Mouse (Mus musculus) limb, embryonic 12.5 days (tissue): ENCODE results near the gene Magi2. TPM values are rescaled to one million over a fixed set of nuclear protein-coding genes. Genes with fewer than 3 reads are reported as not detected.

ENCODE experiments used
- ATAC-seq: fragments of 200-750 bp; cut with Nextera tagmentation; 2 replicates; pipeline ENCODE4 v1.8.0; 2017; ENCODE audit warnings: low read depth, moderate TSS enrichment; ENCODE audit not compliant: insufficient number of reproducible peaks, insufficient read depth, low FRiP score, low TSS enrichment
- H3K27ac ChIP-seq: fragments of 300-500 bp; sonication (generic); 2 replicates; pipeline ENCODE4 v1.5.1; 2016; ENCODE audit warnings: mild to moderate bottlenecking, moderate library complexity
- H3K27me3 ChIP-seq: fragments of 300-500 bp; sonication (generic); 2 replicates; pipeline ENCODE4 v1.6.1; 2016; ENCODE audit warnings: mild to moderate bottlenecking, moderate library complexity
- H3K36me3 ChIP-seq: fragments of 300-500 bp; sonication (generic); 2 replicates; pipeline ENCODE4 v1.6.1; 2016; ENCODE audit warnings: mild to moderate bottlenecking, moderate library complexity
- H3K4me1 ChIP-seq: fragments of 300-500 bp; sonication (generic); replicated peaks from 2 replicates; pipeline ENCODE4 v1.6.1; 2016
- H3K4me2 ChIP-seq: fragments of 300-500 bp; sonication (generic); 2 replicates; pipeline ENCODE4 v1.6.1; 2016; ENCODE audit warnings: mild to moderate bottlenecking, moderate library complexity
- H3K4me3 ChIP-seq: fragments of 300-500 bp; sonication (generic); replicated peaks from 2 replicates; pipeline ENCODE4 v1.5.1; 2016; ENCODE audit warnings: mild to moderate bottlenecking
- H3K9ac ChIP-seq: fragments of 300-500 bp; sonication (generic); replicated peaks from 2 replicates; pipeline ENCODE4 v1.6.1; 2016; ENCODE audit warnings: mild to moderate bottlenecking, moderate library complexity
- H3K9me3 ChIP-seq: fragments of 300-500 bp; sonication (generic); 2 replicates; pipeline ENCODE4 v1.6.1; 2016; ENCODE audit warnings: mild to moderate bottlenecking, moderate library complexity
- WGBS: fragments of 180-500 bp; shearing (Covaris S2); methylation state at CpG from one replicate; pipeline ENCODE4 v1.1.7; 2016; 5-methylcytosine and 5-hydroxymethylcytosine counted together
- polyA plus RNA-seq: library from polyadenylated mRNA; unstranded; fragments of >200 nt; fragmentation: Nextera tagmentation; extraction: Ambion mirVana; gene quantifications from 2 replicates; pipeline ENCODE4 v1.2.1, GENCODE M21; 2016

Magi2 gene
- polyA plus RNA-seq, 1 experiment from 2014 or later: 7.0 TPM

DNA sequence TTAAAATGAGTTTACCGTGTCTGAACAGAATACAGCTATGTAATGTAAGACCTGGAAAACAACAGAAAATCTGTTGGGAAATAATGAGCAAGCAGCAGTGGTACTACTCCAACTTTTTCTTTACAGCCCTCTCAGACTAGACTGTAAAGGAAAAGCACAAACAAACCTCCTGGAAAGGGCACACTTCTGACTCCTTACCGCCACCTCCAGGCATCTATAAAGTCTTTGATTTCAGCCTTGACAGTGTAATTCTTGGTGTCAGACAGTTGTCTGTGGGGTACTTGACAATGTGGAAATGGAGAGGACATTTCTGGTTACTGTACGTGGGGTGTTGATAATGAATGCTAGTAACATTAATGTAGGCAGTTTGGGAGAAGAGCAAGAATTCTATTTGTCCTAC, 791.2 kb downstream of the Magi2 start:
- Histone ChIP-seq H3K27ac (no peak overlapping the region), H3K4me1 (no peaks in the 10 kb centered on the region), H3K4me2 (no peak overlapping the region), H3K27me3 (no peaks in the 10 kb centered on the region), H3K36me3 (no peaks in the 10 kb centered on the region), H3K9me3 (no peaks in the 10 kb centered on the region), H3K4me3 (no peak overlapping the region), H3K9ac (no peak overlapping the region)
- WGBS: 69% methylated on average over 3 of the region's 3 CpGs
- no peak for ATAC-seq

DNA sequence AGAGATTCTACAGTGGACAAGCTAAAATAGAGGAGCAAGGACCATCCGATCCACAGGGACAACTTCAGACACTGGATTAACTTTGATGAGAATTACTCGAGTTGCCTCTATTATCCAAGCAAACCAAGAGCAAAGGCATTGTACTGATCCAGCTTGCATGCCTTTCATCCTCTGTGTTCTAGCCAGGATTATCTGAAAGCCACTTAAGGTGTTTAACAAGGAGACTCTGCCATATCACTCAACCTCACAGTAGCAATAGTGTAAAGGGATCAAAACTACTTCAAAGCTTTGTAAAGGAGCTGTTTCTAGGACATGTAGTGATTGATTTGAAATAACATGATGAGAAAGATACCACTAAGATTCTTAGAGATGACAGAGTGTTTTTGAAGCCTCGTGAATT, 819.8 kb downstream of the Magi2 start:
- Histone ChIP-seq H3K9ac (no peak overlapping the region), H3K27ac (no peak overlapping the region), H3K4me1 (no peaks in the 10 kb centered on the region), H3K9me3 (no peaks in the 10 kb centered on the region), H3K4me2 (no peak overlapping the region), H3K4me3 (no peak overlapping the region), H3K27me3 (no peaks in the 10 kb centered on the region), H3K36me3 (no peaks in the 10 kb centered on the region)
- no peak for ATAC-seq
- 76% methylated on average over 3 of the region's 3 CpGs for WGBS

DNA sequence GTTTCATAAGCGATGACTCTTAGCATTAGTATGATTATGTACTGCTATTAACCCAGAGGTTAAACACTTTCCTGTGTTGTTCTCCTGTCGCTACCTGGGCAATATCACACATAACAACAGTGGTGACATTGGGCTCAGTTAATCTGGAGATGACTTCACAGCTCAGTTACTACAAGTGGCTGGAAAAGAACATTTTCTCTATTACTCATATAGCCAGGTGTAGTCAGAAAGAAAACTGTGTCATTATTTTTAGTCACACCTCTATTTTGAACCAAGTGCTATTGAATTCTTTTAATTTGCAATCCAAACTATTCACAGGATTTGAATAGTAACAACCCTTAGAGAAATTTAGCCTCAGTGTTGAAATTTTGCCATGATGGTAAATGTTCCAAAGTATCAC, 821.5 kb downstream of the Magi2 start:
- no peaks in the 10 kb centered on the region for H3K36me3 ChIP-seq
- H3K9me3 ChIP-seq: no peaks in the 10 kb centered on the region
- H3K4me3 ChIP-seq: no peak overlapping the region
- H3K27me3 ChIP-seq: no peaks in the 10 kb centered on the region
- no peak for ATAC-seq
- no peak overlapping the region for H3K4me2 ChIP-seq
- H3K9ac ChIP-seq: no peak overlapping the region
- WGBS: 94% methylated on average over 2 of the region's 2 CpGs
- H3K27ac ChIP-seq: no peak overlapping the region
- H3K4me1 ChIP-seq: no peaks in the 10 kb centered on the region

DNA sequence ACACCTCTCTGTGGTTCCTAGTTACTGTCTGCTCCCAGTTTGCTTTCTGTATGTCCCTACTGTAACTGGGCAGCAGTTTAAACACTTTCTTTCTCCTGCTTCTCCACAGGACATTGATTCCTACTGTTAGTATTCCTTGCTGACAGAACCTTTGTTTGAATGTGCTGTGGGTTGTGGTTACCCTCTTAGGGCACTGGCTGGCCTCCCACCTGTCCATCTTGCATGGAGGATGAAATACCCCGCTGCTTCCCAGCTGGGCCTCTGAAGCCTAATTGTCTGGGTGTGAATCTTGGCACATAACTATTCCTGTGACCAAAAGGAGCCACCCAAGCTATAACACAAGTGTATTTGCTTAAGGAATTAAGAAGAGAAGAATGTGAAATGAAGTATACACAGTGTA, 823.4 kb downstream of the Magi2 start:
- no peak overlapping the region for H3K4me3 ChIP-seq
- 35% methylated on average over 1 of the region's 1 CpGs for WGBS
- no peak for ATAC-seq
- no peaks in the 10 kb centered on the region for H3K36me3 ChIP-seq
- H3K9me3 ChIP-seq: no peaks in the 10 kb centered on the region
- H3K27me3 ChIP-seq: no peaks in the 10 kb centered on the region
- H3K27ac ChIP-seq: no peak overlapping the region
- no peaks in the 10 kb centered on the region for H3K4me1 ChIP-seq
- H3K4me2 ChIP-seq: no peak overlapping the region
- no peak overlapping the region for H3K9ac ChIP-seq

DNA sequence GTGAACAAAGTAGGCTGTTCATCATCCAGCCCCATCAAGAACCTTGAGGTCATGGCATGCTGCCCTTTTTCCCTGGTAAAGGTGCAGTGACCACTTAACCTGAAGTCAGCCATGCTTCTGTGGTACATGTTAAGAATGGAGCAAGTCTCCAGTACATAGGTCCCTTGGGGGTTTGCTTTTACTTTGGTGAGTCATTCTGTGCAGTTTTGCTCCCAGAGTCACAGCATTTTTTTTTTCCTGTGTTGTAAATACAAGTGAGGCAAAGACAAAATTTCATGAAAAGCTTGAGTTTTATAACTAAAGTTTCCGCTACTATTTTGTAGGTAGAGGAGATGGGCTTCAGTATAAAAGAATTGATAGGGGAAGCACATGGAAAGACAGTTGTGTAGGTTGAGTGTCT, 828.2 kb downstream of the Magi2 start:
- 100% methylated on average over 1 of the region's 1 CpGs for WGBS
- Histone ChIP-seq H3K4me3 (no peak overlapping the region), H3K4me2 (no peak overlapping the region), H3K27me3 (no peaks in the 10 kb centered on the region), H3K9ac (no peak overlapping the region), H3K9me3 (no peaks in the 10 kb centered on the region), H3K4me1 (no peaks in the 10 kb centered on the region), H3K36me3 (no peaks in the 10 kb centered on the region), H3K27ac (no peak overlapping the region)
- no peak for ATAC-seq

DNA sequence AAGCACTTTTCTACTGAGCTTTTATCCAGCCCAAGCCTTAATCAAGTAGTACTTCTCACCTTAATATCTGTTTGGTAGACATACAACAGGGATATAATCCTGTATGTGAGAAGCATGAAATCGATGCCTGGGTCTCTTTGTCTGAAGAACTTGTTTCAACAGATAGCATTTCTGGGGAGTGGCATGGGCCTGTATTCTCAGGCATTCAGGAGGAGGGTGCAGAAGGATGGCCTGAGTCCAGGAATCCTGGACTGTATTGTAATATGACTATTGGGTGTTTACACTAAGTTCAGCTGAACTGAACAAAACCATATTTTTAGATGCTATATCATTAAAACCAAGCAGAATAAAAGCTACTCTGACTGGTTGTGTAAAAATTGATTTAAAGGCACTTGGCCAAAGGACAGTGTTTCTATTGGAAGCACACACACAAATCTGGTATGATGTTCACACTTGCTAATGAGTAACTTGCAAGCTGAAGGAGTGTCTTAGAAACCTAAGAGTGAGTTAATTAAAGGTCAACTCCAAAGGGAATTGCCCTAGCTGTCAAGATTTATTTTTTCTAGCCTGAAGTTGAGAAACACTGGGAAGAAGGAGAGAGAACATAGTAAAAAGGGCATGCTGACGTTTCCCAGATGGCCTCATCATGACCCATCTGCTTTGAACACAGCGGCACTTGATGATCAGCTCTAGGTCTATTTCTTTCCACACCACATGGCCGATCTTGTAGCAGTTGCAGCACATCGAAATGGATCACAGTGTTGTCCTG, 829.4 kb downstream of the Magi2 start:
- Histone ChIP-seq H3K36me3 (no peaks in the 10 kb centered on the region), H3K9ac (no peak overlapping the region), H3K27me3 (no peaks in the 10 kb centered on the region), H3K9me3 (no peaks in the 10 kb centered on the region), H3K4me2 (no peak overlapping the region), H3K4me1 (no peaks in the 10 kb centered on the region), H3K4me3 (no peak overlapping the region), H3K27ac (no peak overlapping the region)
- ATAC-seq: no peak
- 20% methylated on average over 5 of the region's 5 CpGs for WGBS

DNA sequence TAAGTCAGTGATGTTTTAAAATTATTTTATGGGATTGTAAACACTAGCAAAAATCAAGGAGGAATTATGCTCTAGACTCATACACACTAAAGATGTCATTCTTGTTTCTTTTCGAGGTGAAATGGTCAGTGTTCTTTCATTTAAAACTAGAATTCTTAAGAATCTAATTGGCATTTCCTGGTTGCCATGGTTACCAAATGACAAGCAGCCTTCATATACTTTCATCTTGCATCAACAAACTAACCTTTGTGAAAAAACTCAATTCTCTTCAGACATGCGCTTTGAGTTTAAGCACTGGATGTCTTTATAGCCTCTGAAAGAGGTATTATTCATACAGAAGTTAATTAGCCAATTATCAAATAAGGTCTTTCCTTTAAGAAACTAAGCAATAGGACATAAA, 830.0 kb downstream of the Magi2 start:
- H3K27me3 ChIP-seq: no peaks in the 10 kb centered on the region
- H3K27ac ChIP-seq: no peak overlapping the region
- no peak overlapping the region for H3K4me3 ChIP-seq
- no peaks in the 10 kb centered on the region for H3K9me3 ChIP-seq
- no peaks in the 10 kb centered on the region for H3K4me1 ChIP-seq
- 21% methylated on average over 2 of the region's 2 CpGs for WGBS
- ATAC-seq: no peak
- H3K4me2 ChIP-seq: no peak overlapping the region
- H3K9ac ChIP-seq: no peak overlapping the region
- no peaks in the 10 kb centered on the region for H3K36me3 ChIP-seq

DNA sequence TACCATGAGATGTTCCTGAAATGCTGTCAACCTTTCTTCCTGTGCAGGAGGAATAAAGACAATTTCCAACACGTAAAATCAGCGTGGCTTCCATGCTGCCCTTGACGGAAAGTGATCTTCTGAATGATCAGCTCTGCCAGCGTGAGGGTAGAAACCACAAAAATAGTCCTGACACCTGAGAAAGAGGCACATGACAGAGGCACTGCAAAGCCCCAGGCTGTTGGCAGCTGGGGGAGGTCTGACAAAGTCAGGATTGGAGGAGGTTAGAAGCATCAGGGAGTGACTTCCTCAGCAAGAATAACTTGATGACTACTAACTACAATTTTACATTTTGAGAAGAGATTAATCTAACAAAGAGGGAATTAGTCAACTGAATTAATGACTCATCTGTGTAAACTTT, 835.2 kb downstream of the Magi2 start:
- Histone ChIP-seq H3K27ac (no peak overlapping the region), H3K36me3 (no peaks in the 10 kb centered on the region), H3K4me2 (no peak overlapping the region), H3K27me3 (no peaks in the 10 kb centered on the region), H3K9me3 (no peaks in the 10 kb centered on the region), H3K4me1 (no peaks in the 10 kb centered on the region), H3K9ac (no peak overlapping the region), H3K4me3 (no peak overlapping the region)
- 68% methylated on average over 4 of the region's 4 CpGs for WGBS
- no peak for ATAC-seq

DNA sequence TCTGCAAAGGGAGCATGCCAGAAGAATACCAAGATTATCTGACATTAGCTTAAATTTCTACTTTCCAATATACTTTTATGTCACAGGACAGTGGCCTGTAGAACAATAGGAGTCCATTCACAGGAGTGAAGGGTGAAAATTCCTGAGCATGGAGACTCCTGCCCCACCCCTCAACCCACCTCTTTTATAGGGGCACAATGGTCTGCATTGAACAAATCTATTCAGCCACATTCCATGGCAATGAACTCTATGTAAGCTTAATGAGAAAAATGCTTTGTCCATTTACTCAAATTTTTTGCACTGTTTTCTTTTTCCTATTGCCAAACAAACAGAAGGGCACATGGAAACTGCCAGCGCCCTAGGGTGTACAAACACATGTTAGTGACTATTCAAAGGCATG, 838.2 kb downstream of the Magi2 start:
- H3K4me1 ChIP-seq: no peaks in the 10 kb centered on the region
- 95% methylated on average over 1 of the region's 1 CpGs for WGBS
- no peak overlapping the region for H3K9ac ChIP-seq
- H3K27ac ChIP-seq: no peak overlapping the region
- H3K27me3 ChIP-seq: no peaks in the 10 kb centered on the region
- H3K9me3 ChIP-seq: no peaks in the 10 kb centered on the region
- no peak overlapping the region for H3K4me2 ChIP-seq
- H3K4me3 ChIP-seq: no peak overlapping the region
- no peak for ATAC-seq
- H3K36me3 ChIP-seq: no peaks in the 10 kb centered on the region

DNA sequence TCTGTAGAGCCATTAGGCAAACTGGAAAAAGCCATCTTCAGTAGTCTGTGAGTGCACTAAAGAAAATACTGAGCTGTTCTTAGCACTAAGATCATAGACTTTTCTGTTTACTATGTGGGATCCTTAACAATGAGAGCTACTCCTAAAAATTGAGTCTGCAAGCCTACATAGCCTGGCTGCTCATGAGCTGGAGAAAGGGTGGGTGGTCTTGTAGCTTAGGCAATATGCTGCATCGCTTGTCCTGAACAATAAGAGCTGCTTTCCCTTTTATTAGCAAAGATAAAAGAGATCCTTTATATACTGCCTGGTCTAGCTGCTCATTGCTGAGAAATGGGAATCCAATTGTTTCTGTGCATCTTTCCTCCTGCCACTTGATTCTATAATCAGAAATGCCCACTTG, 841.7 kb downstream of the Magi2 start:
- Histone ChIP-seq H3K9ac (no peak overlapping the region), H3K4me1 (no peaks in the 10 kb centered on the region), H3K4me3 (no peak overlapping the region), H3K9me3 (no peaks in the 10 kb centered on the region), H3K27me3 (no peaks in the 10 kb centered on the region), H3K27ac (no peak overlapping the region), H3K36me3 (no peaks in the 10 kb centered on the region), H3K4me2 (no peak overlapping the region)
- 81% methylated on average over 1 of the region's 1 CpGs for WGBS
- ATAC-seq: no peak

DNA sequence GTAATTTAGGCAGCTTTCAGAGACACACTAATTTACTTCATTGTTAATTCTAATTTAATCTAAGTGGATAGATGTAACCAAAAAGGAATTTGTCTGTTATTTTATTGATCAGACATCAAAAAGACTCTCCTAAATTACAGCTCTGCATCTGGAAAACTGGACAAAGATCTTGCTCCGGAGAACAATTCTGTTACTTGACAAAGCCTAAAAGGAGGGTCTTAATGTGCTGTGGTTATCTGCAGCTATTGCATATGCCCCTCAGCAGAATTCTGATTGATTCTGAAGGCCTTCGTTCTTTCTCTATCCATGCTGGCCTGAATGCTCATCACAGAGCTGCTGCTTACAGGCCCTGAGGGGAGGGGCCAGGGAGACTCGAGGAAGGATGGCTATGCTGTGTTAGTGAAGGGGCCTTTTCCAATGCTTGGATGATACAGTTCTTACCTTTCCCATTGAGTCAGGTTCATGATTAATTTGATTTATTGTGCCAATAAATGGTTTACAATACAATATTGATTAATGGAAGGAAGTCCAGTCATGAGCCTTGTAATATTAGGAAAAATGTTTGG, 842.2 kb downstream of the Magi2 start:
- Histone ChIP-seq H3K4me2 (no peak overlapping the region), H3K9me3 (no peaks in the 10 kb centered on the region), H3K9ac (no peak overlapping the region), H3K27ac (no peak overlapping the region), H3K4me1 (no peaks in the 10 kb centered on the region), H3K4me3 (no peak overlapping the region), H3K36me3 (no peaks in the 10 kb centered on the region), H3K27me3 (no peaks in the 10 kb centered on the region; the same call in 1 of the 2 replicates)
- WGBS: 65% methylated on average over 3 of the region's 3 CpGs
- no peak for ATAC-seq

DNA sequence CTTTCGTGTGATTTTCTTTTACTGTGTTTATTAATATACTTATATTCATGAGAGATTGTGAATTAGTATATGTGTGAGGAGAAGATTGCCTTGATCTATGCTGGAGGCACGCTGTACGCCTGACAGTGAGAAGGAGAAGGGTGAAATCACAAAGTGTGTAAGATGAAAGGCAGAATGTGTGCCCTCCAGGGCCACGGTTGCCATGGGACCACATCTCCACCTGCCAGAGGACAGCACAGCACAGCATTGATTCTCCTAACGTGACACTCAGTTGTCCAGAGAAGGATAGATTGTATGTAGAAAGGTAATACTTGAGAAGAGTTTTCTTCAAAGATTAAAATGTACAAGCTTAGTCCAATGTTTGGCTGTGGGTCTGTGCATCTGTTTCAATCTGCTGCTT, 847.3 kb downstream of the Magi2 start:
- 83% methylated on average over 5 of the region's 5 CpGs for WGBS
- Histone ChIP-seq H3K9ac (no peak overlapping the region), H3K9me3 (no peaks in the 10 kb centered on the region), H3K27me3 (no peaks in the 10 kb centered on the region; the same call in 1 of the 2 replicates), H3K4me1 (no peaks in the 10 kb centered on the region), H3K4me2 (no peak overlapping the region), H3K36me3 (no peaks in the 10 kb centered on the region), H3K27ac (no peak overlapping the region), H3K4me3 (no peak overlapping the region)
- ATAC-seq: no peak
